Mouse (Mus musculus) MEL (cell line): ENCODE results near the gene Slc30a4. TPM values are rescaled to one million over a fixed set of nuclear protein-coding genes. Genes with fewer than 3 reads are reported as not detected.

Experiments used
- DNase-seq: peaks from one replicate; pipeline ENCODE4 v3.0.0; 2011; ENCODE audit warnings: low read depth, low spot score
- H3K27ac ChIP-seq: 2 replicates; pipeline ENCODE4 v1.5.1; 2012; ENCODE audit warnings: low read depth, mild to moderate bottlenecking, control low read depth, low read length, moderate library complexity; ENCODE audit not compliant: control insufficient read depth
- H3K27me3 ChIP-seq, 2 experiments: fragments of 150-350 bp in 1 of 2; sonication (generic) in 1 of 2; 2 replicates each; pipeline ENCODE4 v1.6.1; 2012; ENCODE audit warnings: low read length in 2 of 2, mild to moderate bottlenecking in 2 of 2, improper control_type of control experiment in 1 of 2, moderate library complexity in 1 of 2; ENCODE audit not compliant: insufficient read depth in 2 of 2, control insufficient read depth in 1 of 2
- H3K36me3 ChIP-seq, 2 experiments: 2 replicates each; pipeline ENCODE4 v1.6.1; 2012 to 2014; ENCODE audit warnings: low read length in 2 of 2, improper control_type of control experiment in 1 of 2, inconsistent platforms in 1 of 2, mild to moderate bottlenecking in 1 of 2; ENCODE audit not compliant: insufficient read depth in 2 of 2, control insufficient read depth in 1 of 2
- H3K4me1 ChIP-seq, 2 experiments: fragments of 150-350 bp in 1 of 2; sonication (generic) in 1 of 2; 2 replicates each; pipeline ENCODE4 v1.6.1; 2012; ENCODE audit warnings: low read length in 2 of 2, improper control_type of control experiment in 1 of 2, mild to moderate bottlenecking in 1 of 2; ENCODE audit not compliant: insufficient read depth in 2 of 2, control insufficient read depth in 1 of 2
- H3K4me3 ChIP-seq, 2 experiments: fragments of 150-350 bp in 1 of 2; sonication (generic) in 1 of 2; 2 replicates each; pipeline ENCODE4 v1.5.1; 2012; ENCODE audit warnings: low read depth in 2 of 2, low read length in 2 of 2, mild to moderate bottlenecking in 2 of 2, moderate library complexity in 2 of 2, control low read depth in 1 of 2, improper control_type of control experiment in 1 of 2; ENCODE audit not compliant: control insufficient read depth in 1 of 2, insufficient read depth in 1 of 2
- H3K79me2 ChIP-seq: 2 replicates; pipeline ENCODE4 v1.6.1; 2012; ENCODE audit warnings: mild to moderate bottlenecking, low read length, moderate library complexity; ENCODE audit not compliant: control insufficient read depth, poor library complexity, insufficient read depth
- H3K9ac ChIP-seq: 2 replicates; pipeline ENCODE4 v1.6.1; 2012; ENCODE audit warnings: low read depth, mild to moderate bottlenecking, control low read depth, low read length, moderate library complexity; ENCODE audit not compliant: control insufficient read depth, poor library complexity, severe bottlenecking
- H3K9me3 ChIP-seq: fragments of 150-350 bp; sonication (generic); replicated peaks from 2 replicates; pipeline ENCODE4 v1.6.1; 2012; ENCODE audit warnings: mild to moderate bottlenecking, low read length, improper control_type of control experiment, moderate library complexity; ENCODE audit not compliant: insufficient read depth
- BHLHE40 ChIP-seq: IDR thresholded peaks from 2 replicates; pipeline ENCODE4 v1.6.1; 2012; ENCODE audit warnings: low read depth, mild to moderate bottlenecking, inconsistent platforms, low read length, improper control_type of control experiment, borderline replicate concordance
- CHD1 ChIP-seq: IDR thresholded peaks from 2 replicates; pipeline ENCODE4 v1.6.1; 2012; ENCODE audit warnings: low read depth, mild to moderate bottlenecking, inconsistent platforms, low read length, improper control_type of control experiment
- CHD2 ChIP-seq: IDR thresholded peaks from 2 replicates; pipeline ENCODE4 v1.6.1; 2011; ENCODE audit warnings: low read length, improper control_type of control experiment
- E2F4 ChIP-seq: IDR thresholded peaks from 2 replicates; pipeline ENCODE4 v1.6.1; 2011; ENCODE audit warnings: low read depth, low read length, improper control_type of control experiment, borderline replicate concordance
- ELF1 ChIP-seq: IDR thresholded peaks from 2 replicates; pipeline ENCODE4 v1.6.1; 2014; ENCODE audit warnings: low read depth, mild to moderate bottlenecking, inconsistent platforms, low read length, improper control_type of control experiment, moderate library complexity
- EP300 ChIP-seq, 2 experiments: IDR thresholded peaks; 2 replicates each; pipeline ENCODE4 v1.6.1; 2011; ENCODE audit warnings: improper control_type of control experiment in 2 of 2, low read length in 2 of 2, low read depth in 1 of 2, mild to moderate bottlenecking in 1 of 2
- ETS1 ChIP-seq: IDR thresholded peaks from 2 replicates; pipeline ENCODE4 v1.6.1; 2012; ENCODE audit warnings: low read depth, mild to moderate bottlenecking, inconsistent platforms, low read length, improper control_type of control experiment, moderate library complexity
- GABPA ChIP-seq: IDR thresholded peaks from 2 replicates; pipeline ENCODE4 v1.6.1; 2012; ENCODE audit warnings: low read depth, mild to moderate bottlenecking, inconsistent platforms, low read length, improper control_type of control experiment, moderate library complexity
- GATA1 ChIP-seq: IDR thresholded peaks from 2 replicates; pipeline ENCODE4 v1.6.1; 2011; ENCODE audit warnings: low read depth, low read length, improper control_type of control experiment
- HCFC1 ChIP-seq: IDR thresholded peaks from 2 replicates; pipeline ENCODE4 v1.6.1; 2012; ENCODE audit warnings: low read depth, mild to moderate bottlenecking, inconsistent platforms, low read length, improper control_type of control experiment, moderate library complexity
- JUND ChIP-seq: IDR thresholded peaks from 2 replicates; pipeline ENCODE4 v1.6.1; 2011; ENCODE audit warnings: low read depth, mild to moderate bottlenecking, improper control_type of control experiment, low read length
- KAT2A ChIP-seq: conservative IDR thresholded peaks from 2 replicates; pipeline ENCODE4 v1.6.1; 2012; ENCODE audit warnings: low read depth, low read length, improper control_type of control experiment, inconsistent platforms
- MAFK ChIP-seq: IDR thresholded peaks from 2 replicates; pipeline ENCODE4 v1.6.1; 2011; ENCODE audit warnings: low read depth, mild to moderate bottlenecking, low read length, improper control_type of control experiment, borderline replicate concordance
- MAZ ChIP-seq: IDR thresholded peaks from 2 replicates; pipeline ENCODE4 v1.6.1; 2012; ENCODE audit warnings: low read depth, mild to moderate bottlenecking, inconsistent platforms, low read length, improper control_type of control experiment
- MYC ChIP-seq: IDR thresholded peaks from 2 replicates; pipeline ENCODE4 v1.6.1; 2011; ENCODE audit warnings: low read depth, mild to moderate bottlenecking, low read length, improper control_type of control experiment, moderate library complexity
- POLR2A ChIP-seq, 2 experiments: IDR thresholded peaks; 2 replicates each; pipeline ENCODE4 v1.6.1; 2011 to 2012; ENCODE audit warnings: low read length in 2 of 2, mild to moderate bottlenecking in 2 of 2, control low read depth in 1 of 2, improper control_type of control experiment in 1 of 2, low read depth in 1 of 2, moderate library complexity in 1 of 2; ENCODE audit not compliant: control insufficient read depth in 1 of 2, insufficient read depth in 1 of 2, poor library complexity in 1 of 2
- RCOR1 ChIP-seq: IDR thresholded peaks from 2 replicates; pipeline ENCODE4 v1.6.1; 2012; ENCODE audit warnings: low read depth, mild to moderate bottlenecking, inconsistent platforms, low read length, improper control_type of control experiment
- SIN3A ChIP-seq: IDR thresholded peaks from 2 replicates; pipeline ENCODE4 v1.6.1; 2012; ENCODE audit warnings: low read length, improper control_type of control experiment, inconsistent platforms
- SMC3 ChIP-seq: IDR thresholded peaks from 2 replicates; pipeline ENCODE4 v1.6.1; 2011; ENCODE audit warnings: low read depth, low read length, improper control_type of control experiment
- TAL1 ChIP-seq: IDR thresholded peaks from 2 replicates; pipeline ENCODE4 v1.6.1; 2012; ENCODE audit warnings: mild to moderate bottlenecking, inconsistent platforms, low read length, moderate library complexity, mixed read lengths
- UBTF ChIP-seq: IDR thresholded peaks from 2 replicates; pipeline ENCODE4 v1.6.1; 2012; ENCODE audit warnings: low read depth, mild to moderate bottlenecking, inconsistent platforms, low read length, improper control_type of control experiment, moderate library complexity, borderline replicate concordance; ENCODE audit not compliant: insufficient read depth
- USF2 ChIP-seq, 2 experiments: IDR thresholded peaks; 2 replicates each; pipeline ENCODE4 v1.6.1; 2011 to 2012; ENCODE audit warnings: improper control_type of control experiment in 2 of 2, low read length in 2 of 2, borderline replicate concordance in 1 of 2, inconsistent platforms in 1 of 2, low read depth in 1 of 2, mild to moderate bottlenecking in 1 of 2; ENCODE audit not compliant: insufficient read depth in 1 of 2
- ZKSCAN1 ChIP-seq: IDR thresholded peaks from 2 replicates; pipeline ENCODE4 v1.6.1; 2012; ENCODE audit warnings: low read depth, mild to moderate bottlenecking, inconsistent platforms, low read length, improper control_type of control experiment, moderate library complexity
- ZMIZ1 ChIP-seq: IDR thresholded peaks from 2 replicates; pipeline ENCODE4 v1.6.1; 2012; ENCODE audit warnings: low read depth, mild to moderate bottlenecking, inconsistent platforms, low read length, improper control_type of control experiment, moderate library complexity
- ZNF384 ChIP-seq: IDR thresholded peaks from 2 replicates; pipeline ENCODE4 v1.6.1; 2012; ENCODE audit warnings: low read depth, mild to moderate bottlenecking, inconsistent platforms, low read length, improper control_type of control experiment
- polyA plus RNA-seq, 2 experiments: library from polyadenylated mRNA; stranded (reverse) in 1 of 2; unstranded in 1 of 2; fragments of >175 nt in 1 of 2; fragments of >200 nt in 1 of 2; gene quantifications; 2 replicates each; pipeline versions ENCODE4 v1.2.1 to v1.2.4; 2012; ENCODE audit warnings: low replicate concordance in 2 of 2, low read depth in 1 of 2; ENCODE audit not compliant: insufficient read length in 2 of 2, insufficient read depth in 1 of 2, missing spikeins in 1 of 2
- total RNA-seq: library from RNA; depleted of rRNA; stranded (reverse); fragments of 300-350 nt; gene quantifications from 2 replicates; pipeline ENCODE4 v1.2.3, GENCODE M21; 2012; rRNA removed

Gene Slc30a4
- not detected in 2 replicates for total RNA-seq
- polyA plus RNA-seq: not detected

GRCm38 (mm10) chr2:122702181-122703036, at the start of gene Slc30a4:
Slc30a4 (minus strand) TSS chr2:122702663.
- no peak within 1 kb of the TSS for H3K4me3 ChIP-seq
- no peak for DNase-seq
- no peak within 1 kb of the TSS for H3K9ac ChIP-seq

DNA sequence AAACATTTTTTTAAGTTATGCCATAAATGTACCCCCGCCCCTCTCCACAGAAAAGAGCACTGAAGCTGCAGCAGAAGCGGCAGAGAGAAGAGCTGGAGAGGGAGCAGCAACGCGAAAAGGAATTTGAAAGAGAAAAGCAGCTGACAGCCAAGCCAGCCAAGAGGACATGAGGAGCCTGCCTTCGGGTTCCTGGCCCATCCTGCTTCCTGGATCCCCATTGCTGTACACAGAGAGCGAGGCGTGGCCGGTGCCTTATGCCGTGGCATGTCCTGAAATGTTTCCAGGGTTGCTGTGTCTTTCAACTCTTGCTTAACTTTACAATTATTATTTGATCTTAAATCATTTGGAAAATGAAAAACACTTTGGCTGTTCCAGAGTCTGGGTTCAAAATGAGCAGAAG, 44.0 kb upstream of the Slc30a4 start:
- no peak for DNase-seq
- Histone ChIP-seq H3K4me3 (no peak overlapping the region), H3K4me1 (no peaks in the 10 kb centered on the region)

More at GRCm38 (mm10) chr2:122702181-122703036, at the start of gene Slc30a4:
- H3K9me3 ChIP-seq: no peaks in the 10 kb centered on the region
- no peaks in the 10 kb centered on the region for H3K27me3 ChIP-seq
- no peaks in the 10 kb centered on the region for H3K36me3 ChIP-seq
- no peak within 1 kb of the TSS for H3K27ac ChIP-seq
- H3K4me1 ChIP-seq: no peaks in the 10 kb centered on the region
- TF ChIP-seq JUND (no peak), KAT2A (no peak), CHD1 (no peak), ZMIZ1 (no peak), RCOR1 (no peak), ZNF384 (no peak), BHLHE40 (no peak), UBTF (no peak), SMC3 (no peak), POLR2A (IDR thresholded peaks at IDR 0.05; ENCODE audit: control insufficient read depth in 1 of 2, insufficient read depth in 1 of 2, low read depth in 1 of 2, low read length in 2 of 2, poor library complexity in 1 of 2) (no peak), GATA1 (no peak), GABPA (no peak), ZKSCAN1 (no peak), MYC (no peak), TAL1 (no peak), ELF1 (no peak)
- no peaks in the 10 kb centered on the region for H3K79me2 ChIP-seq

More for the DNA sequence above, 44.0 kb upstream of the Slc30a4 start:
- Histone ChIP-seq H3K36me3 (peaks cover 0 to 2% of the 10 kb centered on the region in 2 experiments; a peak in 1 of 4 replicates), H3K79me2 (no peaks in the 10 kb centered on the region), H3K9me3 (no peaks in the 10 kb centered on the region), H3K27ac (no peak overlapping the region), H3K27me3 (no peaks in the 10 kb centered on the region), H3K9ac (no peak overlapping the region)
- TF ChIP-seq E2F4: no peak
- no peak for TF ChIP-seq USF2 (IDR thresholded peaks at IDR 0.05; ENCODE audit: borderline replicate concordance in 1 of 2, insufficient read depth in 1 of 2, low read depth in 1 of 2, low read length in 2 of 2)
- TF ChIP-seq EP300 (IDR thresholded peaks at IDR 0.05; ENCODE audit: low read depth in 1 of 2, low read length in 2 of 2): no peak
- TF ChIP-seq HCFC1: no peak
- TF ChIP-seq SMC3: no peak
- no peak for TF ChIP-seq CHD1
- TF ChIP-seq SIN3A: no peak
- no peak for TF ChIP-seq ZKSCAN1
- no peak for TF ChIP-seq ETS1
- no peak for TF ChIP-seq ZNF384
- no peak for TF ChIP-seq POLR2A (IDR thresholded peaks at IDR 0.05; ENCODE audit: control insufficient read depth in 1 of 2, insufficient read depth in 1 of 2, low read depth in 1 of 2, low read length in 2 of 2, poor library complexity in 1 of 2)
- no peak for TF ChIP-seq CHD2
- no peak for TF ChIP-seq MAZ
- no peak for TF ChIP-seq BHLHE40
- no peak for TF ChIP-seq UBTF
- TF ChIP-seq KAT2A: no peak
- TF ChIP-seq MAFK: no peak
